Mouse (Mus musculus): ENCODE results near the gene Cdc37l1. TPM values are rescaled to one million over a fixed set of nuclear protein-coding genes. Genes with fewer than 3 reads are reported as not detected.

Gene Cdc37l1
- polyA plus RNA-seq, 1 experiment from 2014 or later, result 36.7 TPM

DNA sequence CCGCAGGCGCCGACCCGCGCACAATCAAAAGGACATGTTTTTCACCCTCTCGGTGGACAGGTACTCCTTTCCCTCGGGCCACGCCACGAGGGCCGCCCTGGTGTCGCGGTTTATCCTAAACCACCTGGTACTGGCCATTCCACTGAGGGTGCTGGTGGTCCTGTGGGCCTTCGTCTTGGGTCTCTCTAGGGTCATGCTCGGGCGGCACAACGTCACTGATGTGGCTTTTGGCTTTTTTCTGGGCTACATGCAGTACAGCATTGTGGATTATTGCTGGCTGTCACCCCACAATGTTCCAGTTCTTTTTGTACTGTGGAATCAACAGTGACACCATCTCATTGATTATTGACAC lies 25.6 kb upstream of the Cdc37l1 start:
- no peaks in the 10 kb centered on the region for H3K9me3 ChIP-seq (replicated peaks; ENCODE audit: control insufficient read depth, low read length)
- H3K4me1 ChIP-seq (ENCODE audit: control insufficient read depth, insufficient read depth, low read length), result peaks cover 13% of the 10 kb centered on the region; the same call in 1 of the 2 replicates
- peak overlapping the region; percentile 82 for H3K9ac ChIP-seq (ENCODE audit: low read depth, low read length)
- ATAC-seq (replicated peaks; ENCODE audit: insufficient number of reproducible peaks, low FRiP score, low TSS enrichment), result no peak
- no peaks in the 10 kb centered on the region for H3K36me3 ChIP-seq (ENCODE audit: control insufficient read depth, insufficient read depth, low read length)
- 6% methylated on average over 16 of the region's 16 CpGs for WGBS (ENCODE audit: insufficient replicate concordance)
- peak overlapping the region; percentile 82 for H3K4me3 ChIP-seq (ENCODE audit: low read depth, low read length)
- H3K27ac ChIP-seq (ENCODE audit: low read depth, low read length), result no peak overlapping the region
- no peaks in the 10 kb centered on the region for H3K27me3 ChIP-seq (ENCODE audit: control insufficient read depth, insufficient read depth, low read length)
- peak overlapping the region; percentile 92 for H3K4me2 ChIP-seq

GRCm38 (mm10) chr19:28967652-28968051 lies 22.5 kb upstream of the Cdc37l1 start, which contains the start of gene 4430402I18Rik:
Gene 4430402I18Rik, minus strand, starts transcription at chr19:28967800.
- H3K9ac ChIP-seq (ENCODE audit: low read depth, low read length), result no peak within 1 kb of the TSS
- H3K4me1 ChIP-seq (ENCODE audit: control insufficient read depth, insufficient read depth, low read length), result peaks cover 13% of the 10 kb centered on the region; the same call in 1 of the 2 replicates
- peak within 1 kb of the TSS; percentile 44 for H3K4me2 ChIP-seq
- WGBS (ENCODE audit: insufficient replicate concordance), result 9% methylated on average over 11 of the region's 11 CpGs
- no peaks in the 10 kb centered on the region for H3K9me3 ChIP-seq (replicated peaks; ENCODE audit: control insufficient read depth, low read length)
- H3K4me3 ChIP-seq (ENCODE audit: low read depth, low read length), result no peak within 1 kb of the TSS
- H3K27me3 ChIP-seq (ENCODE audit: control insufficient read depth, insufficient read depth, low read length), result no peaks in the 10 kb centered on the region
- ATAC-seq (replicated peaks; ENCODE audit: insufficient number of reproducible peaks, low FRiP score, low TSS enrichment), result no peak
- no peaks in the 10 kb centered on the region for H3K36me3 ChIP-seq (ENCODE audit: control insufficient read depth, insufficient read depth, low read length)
- no peak within 1 kb of the TSS for H3K27ac ChIP-seq (ENCODE audit: low read depth, low read length)

- Histone ChIP-seq H3K9me3 (replicated peaks; ENCODE audit: control insufficient read depth, low read length) (no peaks in the 10 kb centered on the region), H3K4me2 (no peak overlapping the region; the same call in 1 of the 2 replicates), H3K4me3 (ENCODE audit: low read depth, low read length) (no peak overlapping the region), H3K27ac (ENCODE audit: low read depth, low read length) (no peak overlapping the region), H3K4me1 (ENCODE audit: control insufficient read depth, insufficient read depth, low read length) (peaks cover 13% of the 10 kb centered on the region; the same call in 1 of the 2 replicates), H3K27me3 (ENCODE audit: control insufficient read depth, insufficient read depth, low read length) (no peaks in the 10 kb centered on the region), H3K36me3 (ENCODE audit: control insufficient read depth, insufficient read depth, low read length) (no peaks in the 10 kb centered on the region), H3K9ac (ENCODE audit: low read depth, low read length) (no peak overlapping the region)
- 73% methylated on average over 4 of the region's 4 CpGs for whole genome bisulfite sequencing (ENCODE audit: insufficient replicate concordance)
- no peak for ATAC-seq (replicated peaks; ENCODE audit: insufficient number of reproducible peaks, low FRiP score, low TSS enrichment)
Observed at GRCm38 (mm10) chr19:28968178-28968577, 22.0 kb upstream of the Cdc37l1 start.

- WGBS (ENCODE audit: insufficient replicate concordance), result 80% methylated on average over 5 of the region's 5 CpGs
- Histone ChIP-seq H3K27ac (ENCODE audit: low read depth, low read length) (no peak overlapping the region), H3K4me3 (ENCODE audit: low read depth, low read length) (no peak overlapping the region), H3K36me3 (ENCODE audit: control insufficient read depth, insufficient read depth, low read length) (no peaks in the 10 kb centered on the region), H3K9me3 (replicated peaks; ENCODE audit: control insufficient read depth, low read length) (no peaks in the 10 kb centered on the region), H3K9ac (ENCODE audit: low read depth, low read length) (no peak overlapping the region), H3K4me1 (ENCODE audit: control insufficient read depth, insufficient read depth, low read length) (peaks cover 13% of the 10 kb centered on the region; the same call in 1 of the 2 replicates), H3K27me3 (ENCODE audit: control insufficient read depth, insufficient read depth, low read length) (no peaks in the 10 kb centered on the region), H3K4me2 (no peak overlapping the region)
- no peak for ATAC-seq (replicated peaks; ENCODE audit: insufficient number of reproducible peaks, low FRiP score, low TSS enrichment)
Observed at GRCm38 (mm10) chr19:28969231-28969630, 20.9 kb upstream of the Cdc37l1 start.

GRCm38 (mm10) chr19:28970251-28970650 lies 19.9 kb upstream of the Cdc37l1 start:
- Histone ChIP-seq H3K4me2 (no peak overlapping the region), H3K9ac (ENCODE audit: low read depth, low read length) (no peak overlapping the region), H3K4me1 (ENCODE audit: control insufficient read depth, insufficient read depth, low read length) (peaks cover 7% of the 10 kb centered on the region; the same call in 1 of the 2 replicates), H3K9me3 (replicated peaks; ENCODE audit: control insufficient read depth, low read length) (no peaks in the 10 kb centered on the region), H3K36me3 (ENCODE audit: control insufficient read depth, insufficient read depth, low read length) (no peaks in the 10 kb centered on the region), H3K27ac (ENCODE audit: low read depth, low read length) (no peak overlapping the region), H3K27me3 (ENCODE audit: control insufficient read depth, insufficient read depth, low read length) (peaks cover 3% of the 10 kb centered on the region; the same call in 1 of the 2 replicates), H3K4me3 (ENCODE audit: low read depth, low read length) (no peak overlapping the region)
- 46% methylated on average over 11 of the region's 11 CpGs for WGBS (ENCODE audit: insufficient replicate concordance)
- ATAC-seq (replicated peaks; ENCODE audit: insufficient number of reproducible peaks, low FRiP score, low TSS enrichment), result no peak

GRCm38 (mm10) chr19:28974862-28975611 lies 15.1 kb upstream of the Cdc37l1 start:
- 16% methylated on average over 35 of the region's 35 CpGs for WGBS (ENCODE audit: insufficient replicate concordance)
- Histone ChIP-seq H3K4me1 (ENCODE audit: control insufficient read depth, insufficient read depth, low read length) (no peaks in the 10 kb centered on the region), H3K27me3 (ENCODE audit: control insufficient read depth, insufficient read depth, low read length) (peaks cover 3% of the 10 kb centered on the region; the same call in 1 of the 2 replicates), H3K4me3 (ENCODE audit: low read depth, low read length) (peak overlapping the region; percentile 46), H3K27ac (ENCODE audit: low read depth, low read length) (no peak overlapping the region), H3K9ac (ENCODE audit: low read depth, low read length) (peak overlapping the region; percentile 29; the same call in 1 of the 2 replicates), H3K4me2 (peak overlapping the region; percentile 73), H3K9me3 (replicated peaks; ENCODE audit: control insufficient read depth, low read length) (no peaks in the 10 kb centered on the region), H3K36me3 (ENCODE audit: control insufficient read depth, insufficient read depth, low read length) (no peaks in the 10 kb centered on the region)
- ATAC-seq (replicated peaks; ENCODE audit: insufficient number of reproducible peaks, low FRiP score, low TSS enrichment), result no peak

DNA sequence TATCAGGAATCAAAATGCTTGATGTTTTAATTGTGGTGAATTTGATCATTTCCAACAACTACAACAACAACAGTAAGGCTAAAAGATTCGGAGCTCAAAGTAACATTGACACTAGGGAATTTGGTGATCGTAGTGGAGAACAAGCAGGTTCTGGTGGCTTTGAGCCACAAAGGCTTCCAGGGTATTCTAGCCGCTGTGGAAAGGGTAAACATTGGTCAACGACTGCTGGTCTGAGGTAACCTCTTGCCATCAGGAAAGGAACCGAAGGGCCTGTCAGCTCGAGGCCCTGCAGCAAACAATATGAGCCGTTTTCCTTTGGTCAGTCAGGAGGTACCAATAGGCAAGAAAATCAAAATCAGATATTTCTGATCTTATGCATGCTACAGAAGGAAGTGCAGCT lies 7.5 kb upstream of the Cdc37l1 start:
- 69% methylated on average over 7 of the region's 7 CpGs for WGBS (ENCODE audit: insufficient replicate concordance)
- Histone ChIP-seq H3K9me3 (replicated peaks; ENCODE audit: control insufficient read depth, low read length) (no peaks in the 10 kb centered on the region), H3K4me2 (no peak overlapping the region), H3K36me3 (ENCODE audit: control insufficient read depth, insufficient read depth, low read length) (no peaks in the 10 kb centered on the region), H3K4me3 (ENCODE audit: low read depth, low read length) (no peak overlapping the region), H3K27me3 (ENCODE audit: control insufficient read depth, insufficient read depth, low read length) (no peaks in the 10 kb centered on the region), H3K4me1 (ENCODE audit: control insufficient read depth, insufficient read depth, low read length) (no peaks in the 10 kb centered on the region), H3K27ac (ENCODE audit: low read depth, low read length) (no peak overlapping the region), H3K9ac (ENCODE audit: low read depth, low read length) (no peak overlapping the region)
- no peak for ATAC-seq (replicated peaks; ENCODE audit: insufficient number of reproducible peaks, low FRiP score, low TSS enrichment)

GRCm38 (mm10) chr19:28989515-28989914 lies 637 bp upstream of the Cdc37l1 start:
- no peaks in the 10 kb centered on the region for H3K9me3 ChIP-seq (replicated peaks; ENCODE audit: control insufficient read depth, low read length)
- no peaks in the 10 kb centered on the region for H3K27me3 ChIP-seq (ENCODE audit: control insufficient read depth, insufficient read depth, low read length)
- peak overlapping the region; percentile 93 for H3K9ac ChIP-seq (ENCODE audit: low read depth, low read length)
- peaks cover 5% of the 10 kb centered on the region for H3K36me3 ChIP-seq (ENCODE audit: control insufficient read depth, insufficient read depth, low read length)
- H3K4me1 ChIP-seq (ENCODE audit: control insufficient read depth, insufficient read depth, low read length), result peaks cover 8% of the 10 kb centered on the region; the same call in 1 of the 2 replicates
- no peak for ATAC-seq (replicated peaks; ENCODE audit: insufficient number of reproducible peaks, low FRiP score, low TSS enrichment)
- H3K27ac ChIP-seq (ENCODE audit: low read depth, low read length), result peak overlapping the region; percentile 92; the same call in 1 of the 2 replicates
- peak overlapping the region; percentile 77 for H3K4me3 ChIP-seq (ENCODE audit: low read depth, low read length)
- peak overlapping the region; percentile 67 for H3K4me2 ChIP-seq
- 52% methylated on average over 8 of the region's 8 CpGs for WGBS (ENCODE audit: insufficient replicate concordance)
